Mouse (Mus musculus) heart, postnatal 0 days (tissue): ENCODE results near the gene Clec2e. TPM values are rescaled to one million over a fixed set of nuclear protein-coding genes. Genes with fewer than 3 reads are reported as not detected.

Source experiments
- ATAC-seq: fragments of 200-750 bp; cut with Nextera tagmentation; 2 replicates; pipeline ENCODE4 v1.8.0; 2017; ENCODE audit warnings: low read depth, moderate number of reproducible peaks, moderate library complexity; ENCODE audit not compliant: insufficient read depth
- DNase-seq: peaks from one replicate; pipeline ENCODE4 v3.0.0-alpha.2; 2016; ENCODE audit warnings: low spot score
- H3K27ac ChIP-seq: fragments of 300-500 bp; sonication (generic); 2 replicates; pipeline ENCODE4 v1.5.1; 2014; ENCODE audit warnings: low read depth, mild to moderate bottlenecking
- H3K27me3 ChIP-seq: fragments of 300-500 bp; sonication (generic); 2 replicates; pipeline ENCODE4 v1.6.1; 2014; ENCODE audit warnings: low read length, mixed read lengths; ENCODE audit not compliant: control insufficient read depth, insufficient read depth
- H3K36me3 ChIP-seq: fragments of 300-500 bp; sonication (generic); replicated peaks from 2 replicates; pipeline ENCODE4 v1.6.1; 2014; ENCODE audit warnings: low read length, mixed read lengths; ENCODE audit not compliant: control insufficient read depth, insufficient read depth
- H3K4me1 ChIP-seq: fragments of 300-500 bp; sonication (generic); 2 replicates; pipeline ENCODE4 v1.6.1; 2014; ENCODE audit warnings: antibody characterized with exemption; ENCODE audit not compliant: control insufficient read depth, insufficient read depth
- H3K4me2 ChIP-seq: fragments of 300-500 bp; sonication (generic); 2 replicates; pipeline ENCODE4 v1.6.1; 2014; ENCODE audit warnings: low read depth, mild to moderate bottlenecking, low read length, moderate library complexity
- H3K4me3 ChIP-seq: fragments of 300-500 bp; sonication (generic); 2 replicates; pipeline ENCODE4 v1.5.1; 2014; ENCODE audit warnings: low read depth, low read length
- H3K9ac ChIP-seq: fragments of 300-500 bp; sonication (generic); replicated peaks from 2 replicates; pipeline ENCODE4 v1.6.1; 2014; ENCODE audit warnings: low read depth, low read length, mixed read lengths
- H3K9me3 ChIP-seq: fragments of 300-500 bp; sonication (generic); replicated peaks from 2 replicates; pipeline ENCODE4 v1.6.1; 2016; ENCODE audit warnings: low read length; ENCODE audit not compliant: control insufficient read depth
- CTCF ChIP-seq: IDR thresholded peaks from 2 replicates; pipeline ENCODE4 v1.5.1; 2016; ENCODE audit warnings: antibody characterized with exemption, control low read depth, low read depth
- EP300 ChIP-seq: IDR thresholded peaks from 2 replicates; pipeline ENCODE4 v1.6.1; 2016; ENCODE audit warnings: antibody characterized with exemption, low read depth
- WGBS: fragments of 180-500 bp; shearing (Covaris S2); extraction: QIAGEN DNeasy Blood & Tissue Kit; methylation state at CpG from one replicate; pipeline ENCODE4 v1.1.7; 2014; 5-methylcytosine and 5-hydroxymethylcytosine counted together
- polyA plus RNA-seq: library from polyadenylated mRNA; unstranded; fragments of >200 nt; fragmentation: Nextera tagmentation; extraction: Ambion mirVana; gene quantifications from 2 replicates; pipeline ENCODE4 v1.2.1, GENCODE M21; 2015
- total RNA-seq: library from RNA; depleted of rRNA; stranded (reverse); fragments of >200 nt; gene quantifications from 2 replicates; pipeline ENCODE4 v1.2.3, GENCODE M21; 2014; ENCODE audit warnings: low replicate concordance

Clec2e gene
- total and polyA plus RNA-seq, 2 experiments from 2014 or later, result not detected

- Histone ChIP-seq H3K36me3 (no peaks in the 10 kb centered on the region), H3K4me1 (no peaks in the 10 kb centered on the region), H3K9me3 (no peaks in the 10 kb centered on the region), H3K27me3 (no peaks in the 10 kb centered on the region), H3K9ac (no peak overlapping the region), H3K27ac (no peak overlapping the region), H3K4me2 (no peak overlapping the region), H3K4me3 (no peak overlapping the region)
- no peak for DNase-seq
- no peak for TF ChIP-seq EP300
- 80% methylated on average over 6 of the region's 6 CpGs for WGBS
- no peak for ATAC-seq
These were observed 15.6 kb downstream of the Clec2e start for GRCm38 (mm10) chr6:129085098-129085497.

- DNase-seq (no peak), ATAC-seq (no peak; the same call in 1 of the 2 replicates)
- H3K4me1 ChIP-seq, result no peaks in the 10 kb centered on the region
- no peaks in the 10 kb centered on the region for H3K27me3 ChIP-seq
- H3K9ac ChIP-seq, result no peak overlapping the region
- 26% methylated on average over 1 of the region's 1 CpGs for WGBS
- H3K4me2 ChIP-seq, result no peak overlapping the region
- no peak overlapping the region for H3K27ac ChIP-seq
- H3K9me3 ChIP-seq, result peaks cover 6% of the 10 kb centered on the region; the same call in 1 of the 2 replicates
- no peaks in the 10 kb centered on the region for H3K36me3 ChIP-seq
- no peak for TF ChIP-seq EP300
- peak; percentile 50 for TF ChIP-seq CTCF
- no peak overlapping the region for H3K4me3 ChIP-seq
These were observed 33.7 kb downstream of the Clec2e start for GRCm38 (mm10) chr6:129066986-129067385.

- DNase-seq (no peak), ATAC-seq (no peak)
- Histone ChIP-seq H3K4me1 (no peaks in the 10 kb centered on the region), H3K9ac (no peak overlapping the region), H3K4me2 (no peak overlapping the region), H3K27ac (no peak overlapping the region), H3K4me3 (no peak overlapping the region), H3K9me3 (peaks cover 5% of the 10 kb centered on the region; the same call in 1 of the 2 replicates), H3K36me3 (no peaks in the 10 kb centered on the region), H3K27me3 (no peaks in the 10 kb centered on the region)
- no peak for TF ChIP-seq CTCF
- TF ChIP-seq EP300, result no peak
These were observed 34.2 kb downstream of the Clec2e start for GRCm38 (mm10) chr6:129066530-129066929.

GRCm38 (mm10) chr6:129065857-129066256, 34.9 kb downstream of the Clec2e start:
- DNase-seq (no peak), ATAC-seq (no peak)
- no peaks in the 10 kb centered on the region for H3K27me3 ChIP-seq
- no peak overlapping the region for H3K4me2 ChIP-seq
- WGBS, result 68% methylated on average over 3 of the region's 3 CpGs
- no peaks in the 10 kb centered on the region for H3K36me3 ChIP-seq
- H3K9ac ChIP-seq, result no peak overlapping the region
- no peak overlapping the region for H3K27ac ChIP-seq
- TF ChIP-seq CTCF (no peak), EP300 (no peak)
- no peak overlapping the region for H3K4me3 ChIP-seq
- no peaks in the 10 kb centered on the region for H3K9me3 ChIP-seq
- H3K4me1 ChIP-seq, result no peaks in the 10 kb centered on the region

- no peak for ATAC-seq
- no peaks in the 10 kb centered on the region for H3K9me3 ChIP-seq
These were observed 35.3 kb downstream of the Clec2e start for GRCm38 (mm10) chr6:129065407-129065806.

GRCm38 (mm10) chr6:129058013-129058412, 42.7 kb downstream of the Clec2e start:
- Histone ChIP-seq H3K9me3 (no peaks in the 10 kb centered on the region), H3K9ac (no peak overlapping the region), H3K4me3 (no peak overlapping the region), H3K27ac (no peak overlapping the region), H3K4me2 (no peak overlapping the region), H3K27me3 (no peaks in the 10 kb centered on the region), H3K36me3 (no peaks in the 10 kb centered on the region), H3K4me1 (no peaks in the 10 kb centered on the region)
- TF ChIP-seq CTCF (no peak), EP300 (no peak)
- ATAC-seq, result no peak
- DNase-seq, result no peak

More at GRCm38 (mm10) chr6:129065407-129065806, 35.3 kb downstream of the Clec2e start:
- no peak overlapping the region for H3K27ac ChIP-seq
- no peak overlapping the region for H3K4me2 ChIP-seq
- 45% methylated on average over 3 of the region's 3 CpGs for WGBS
- H3K4me1 ChIP-seq, result no peaks in the 10 kb centered on the region
- H3K36me3 ChIP-seq, result no peaks in the 10 kb centered on the region
- H3K9ac ChIP-seq, result no peak overlapping the region
- no peak for DNase-seq
- H3K27me3 ChIP-seq, result no peaks in the 10 kb centered on the region
- TF ChIP-seq EP300, result no peak
- TF ChIP-seq CTCF, result no peak
- no peak overlapping the region for H3K4me3 ChIP-seq
